Mouse (Mus musculus): ENCODE data around the gene Raet1e.
"Not testable (repeated sequence)": the region's sequence is repeated elsewhere in the genome, so short reads cannot be mapped to it uniquely, and the experiment has no call there.

The Raet1e gene

GRCm38 (mm10) chr10:22361415-22362352 lies 203.3 kb downstream of the Raet1e start:
- DNase-seq (ENCODE audit: low spot score in 2 of 2): not testable (repeated sequence)

GRCm38 (mm10) chr10:22362466-22362865 lies 204.1 kb downstream of the Raet1e start:
- DNase-seq (ENCODE audit: low spot score in 2 of 2): not testable (repeated sequence)

- not testable (repeated sequence) for DNase-seq (ENCODE audit: low spot score in 2 of 2)
Measured at GRCm38 (mm10) chr10:22364915-22365314, 206.5 kb downstream of the Raet1e start.

GRCm38 (mm10) chr10:22381226-22381625 lies 222.9 kb downstream of the Raet1e start:
- not testable (repeated sequence) for DNase-seq (ENCODE audit: low spot score in 2 of 2)

GRCm38 (mm10) chr10:22390146-22390545 lies 231.8 kb downstream of the Raet1e start:
- DNase-seq (ENCODE audit: low spot score in 2 of 2): not testable (repeated sequence)

GRCm38 (mm10) chr10:22391616-22392015 lies 233.2 kb downstream of the Raet1e start:
- not testable (repeated sequence) for DNase-seq (ENCODE audit: low spot score in 2 of 2)

- not testable (repeated sequence) for DNase-seq (ENCODE audit: low spot score in 2 of 2)
Measured at GRCm38 (mm10) chr10:22393028-22393824, 234.9 kb downstream of the Raet1e start.

- not testable (repeated sequence) for DNase-seq (ENCODE audit: low spot score in 2 of 2)
Measured at GRCm38 (mm10) chr10:22396680-22397079, 238.3 kb downstream of the Raet1e start.

- peak; percentile 8 to 53 for DNase-seq (ENCODE audit: low spot score in 2 of 2)
Measured at GRCm38 (mm10) chr10:22402225-22402917, 244.0 kb downstream of the Raet1e start.

- peak in 1 of 2 experiments; percentile 18 for DNase-seq (ENCODE audit: low spot score in 2 of 2)
Measured at GRCm38 (mm10) chr10:22413702-22414494, 255.5 kb downstream of the Raet1e start.

All from spleen, postnatal 10 days (tissue).